Mouse (Mus musculus) gastrocnemius, postnatal 14 days (tissue): ENCODE data around the gene Cby3. TPM values are rescaled to one million over a fixed set of nuclear protein-coding genes. Genes with fewer than 3 reads are reported as not detected.
"Not testable (repeated sequence)": the region's sequence is repeated elsewhere in the genome, so short reads cannot be mapped to it uniquely, and the experiment has no call there.

Experiments
- DNase-seq: peaks from one replicate; pipeline ENCODE4 v3.0.0; 2021; ENCODE audit warnings: mixed read lengths
- intact Hi-C: fragments of 180-260 bp; cut with DNase I; formaldehyde crosslinking; loops from one replicate; pipeline ENCODE4 v1.15.1; 2025; ENCODE audit warnings: low total_unique reads
- long read RNA-seq, 2 experiments: library from polyadenylated mRNA; stranded (forward); transcript quantifications; one replicate each; pipeline ENCODE4 v2.0.0; 2021
- total RNA-seq, 2 experiments: library from RNA; stranded (reverse); gene quantifications; 2 replicates each; pipeline ENCODE4 v1.2.3; 2021

Gene Cby3
- total RNA-seq = not detected
- long read RNA-seq, experiment 1 = 0 reads
- long read RNA-seq, experiment 2 = 0 reads

- DNase-seq = no peak
These were observed at the start of gene Cby3 for GRCm38 (mm10) chr11:50354162-50354561. Gene Cby3 (plus strand): TSS chr11:50354462.

GRCm38 (mm10) chr11:50312803-50313202 lies 41.5 kb upstream of the Cby3 start:
- intact Hi-C loops = no loop called here

More at GRCm38 (mm10) chr11:50354162-50354561, at the start of gene Cby3:
- intact Hi-C loops = no loop called here

GRCm38 (mm10) chr11:50319343-50319742 lies 34.9 kb upstream of the Cby3 start:
- intact Hi-C loops, DNase-seq: not testable (repeated sequence)

More at GRCm38 (mm10) chr11:50312803-50313202, 41.5 kb upstream of the Cby3 start:
- DNase-seq = no peak

- intact Hi-C loops = no loop called here
- no peak for DNase-seq
These were observed 33.0 kb upstream of the Cby3 start for GRCm38 (mm10) chr11:50321239-50321638.

GRCm38 (mm10) chr11:50322345-50322744 lies 31.9 kb upstream of the Cby3 start:
- intact Hi-C loops = no loop called here

GRCm38 (mm10) chr11:50323843-50324242 lies 30.4 kb upstream of the Cby3 start:
- no peak for DNase-seq
- intact Hi-C loops = no loop called here

More at GRCm38 (mm10) chr11:50322345-50322744, 31.9 kb upstream of the Cby3 start:
- no peak for DNase-seq

- intact Hi-C loops = no loop called here
- DNase-seq = no peak
These were observed 29.4 kb upstream of the Cby3 start for GRCm38 (mm10) chr11:50324751-50325471.

- peak; percentile 97 for DNase-seq
- intact Hi-C loops = no loop called here
These were observed 28.6 kb upstream of the Cby3 start, which contains the start of gene Canx for GRCm38 (mm10) chr11:50325496-50326301. Gene Canx (minus strand): TSS chr11:50325673.

GRCm38 (mm10) chr11:50326302-50326966 lies 27.8 kb upstream of the Cby3 start:
- intact Hi-C loops = no loop called here
- DNase-seq = no peak

- intact Hi-C loops = no loop called here
- no peak for DNase-seq
These were observed 26.1 kb upstream of the Cby3 start for GRCm38 (mm10) chr11:50328075-50328625.

GRCm38 (mm10) chr11:50329378-50329777 lies 24.9 kb upstream of the Cby3 start:
- DNase-seq = no peak
- intact Hi-C loops = no loop called here

GRCm38 (mm10) chr11:50333181-50333580 lies 21.1 kb upstream of the Cby3 start:
- intact Hi-C loops = no loop called here
- peak; percentile 57 for DNase-seq

- intact Hi-C loops = no loop called here
- DNase-seq = no peak
These were observed 18.1 kb upstream of the Cby3 start for GRCm38 (mm10) chr11:50336126-50336525.

- DNase-seq = no peak
- intact Hi-C loops = no loop called here
These were observed 17.4 kb upstream of the Cby3 start for GRCm38 (mm10) chr11:50336891-50337290.

GRCm38 (mm10) chr11:50345486-50345885 lies 8.8 kb upstream of the Cby3 start:
- intact Hi-C loops = no loop called here

GRCm38 (mm10) chr11:50346256-50347032 lies 7.8 kb upstream of the Cby3 start:
- no peak for DNase-seq
- intact Hi-C loops = no loop called here

More at GRCm38 (mm10) chr11:50345486-50345885, 8.8 kb upstream of the Cby3 start:
- no peak for DNase-seq

- intact Hi-C loops = no loop called here
- DNase-seq = no peak
These were observed 2.1 kb upstream of the Cby3 start for GRCm38 (mm10) chr11:50352177-50352576.

- intact Hi-C loops = no loop called here
- DNase-seq = no peak
These were observed 589 bp downstream of the Cby3 start for GRCm38 (mm10) chr11:50354851-50355250.

GRCm38 (mm10) chr11:50355395-50355794 lies 1.1 kb downstream of the Cby3 start:
- no peak for DNase-seq
- intact Hi-C loops = no loop called here
